Mouse (Mus musculus): ENCODE measurements at regions not wholly inside any gene's neighbourhood (a gene's known extent, or its start where the extent isn't known, plus 50 kb on each side); places are given as distances from the start of the nearest gene placed in this dataset.

GRCm38 (mm10) chrX:68043990-68044740, 122.9 kb upstream of the 4933436I01Rik start:
- TF ChIP-seq EP300 (IDR thresholded peaks at IDR 0.05; ENCODE audit: insufficient read depth, low read depth, low read length): no peak
- no peak for TF ChIP-seq CTCF (IDR thresholded peaks at IDR 0.05)
